Mouse (Mus musculus): ENCODE measurements at regions not wholly inside any gene's neighbourhood (a gene's known extent, or its start where the extent isn't known, plus 50 kb on each side); places are given as distances from the start of the nearest gene placed in this dataset.
A peak's percentile ranks its signal among the peaks of the same experiment; 100 is the strongest.

DNA sequence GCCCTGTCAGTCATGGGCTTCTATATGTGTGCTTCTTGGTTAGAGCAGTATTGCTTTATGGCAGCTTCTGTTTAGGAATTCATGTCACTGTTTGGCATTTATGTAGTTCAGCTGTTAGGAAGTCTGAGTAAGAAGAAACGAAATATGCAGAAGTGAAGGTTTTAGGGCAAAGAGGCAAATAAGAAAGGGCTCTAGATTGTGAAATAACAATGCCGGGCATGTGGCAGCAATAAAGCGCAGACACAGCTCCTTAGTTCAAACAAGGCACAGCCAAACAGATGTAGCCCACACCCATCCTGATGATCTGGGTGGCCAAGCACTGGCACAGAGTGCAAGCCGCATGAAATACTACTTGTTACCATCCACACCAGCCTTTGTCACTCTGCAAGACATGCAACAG, 175.3 kb upstream of the Mef2c start:
- no peak overlapping the region for H3K4me3 ChIP-seq (replicated peaks)
- H3K9me3 ChIP-seq = no peaks in the 10 kb centered on the region
- no peak for ATAC-seq
- no peaks in the 10 kb centered on the region for H3K27me3 ChIP-seq
- no peaks in the 10 kb centered on the region for H3K4me1 ChIP-seq (replicated peaks)
- no peak overlapping the region for H3K4me2 ChIP-seq (replicated peaks)
- H3K36me3 ChIP-seq = no peaks in the 10 kb centered on the region
- no peak overlapping the region for H3K27ac ChIP-seq
- no peak overlapping the region for H3K9ac ChIP-seq (replicated peaks)
- 63% methylated on average over 4 of the region's 4 CpGs for WGBS

DNA sequence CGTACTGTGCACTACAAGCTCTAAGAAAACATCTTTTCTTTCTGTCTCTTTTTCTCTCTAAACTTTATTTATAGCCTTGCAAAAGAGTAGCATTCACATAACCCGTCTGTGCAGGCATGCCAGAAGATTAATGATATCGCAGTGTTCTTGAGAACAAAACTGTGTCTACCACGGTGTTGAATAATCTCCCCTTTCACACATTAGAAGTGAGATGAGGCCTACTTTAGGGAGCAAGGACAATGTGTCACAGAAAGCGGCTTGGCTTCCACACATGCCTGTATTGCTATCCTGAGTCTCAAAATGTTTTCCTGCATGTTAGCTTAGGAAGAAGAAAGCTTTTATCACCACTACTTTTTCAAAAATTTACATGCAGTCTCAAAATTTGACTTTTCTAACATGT, 170.1 kb upstream of the Mef2c start:
- no peak overlapping the region for H3K4me2 ChIP-seq (replicated peaks)
- no peaks in the 10 kb centered on the region for H3K4me1 ChIP-seq (replicated peaks)
- no peaks in the 10 kb centered on the region for H3K36me3 ChIP-seq
- H3K4me3 ChIP-seq (replicated peaks) = no peak overlapping the region
- no peak overlapping the region for H3K27ac ChIP-seq
- no peaks in the 10 kb centered on the region for H3K9me3 ChIP-seq
- 45% methylated on average over 5 of the region's 5 CpGs for WGBS
- no peak overlapping the region for H3K9ac ChIP-seq (replicated peaks)
- no peak for ATAC-seq
- no peaks in the 10 kb centered on the region for H3K27me3 ChIP-seq

DNA sequence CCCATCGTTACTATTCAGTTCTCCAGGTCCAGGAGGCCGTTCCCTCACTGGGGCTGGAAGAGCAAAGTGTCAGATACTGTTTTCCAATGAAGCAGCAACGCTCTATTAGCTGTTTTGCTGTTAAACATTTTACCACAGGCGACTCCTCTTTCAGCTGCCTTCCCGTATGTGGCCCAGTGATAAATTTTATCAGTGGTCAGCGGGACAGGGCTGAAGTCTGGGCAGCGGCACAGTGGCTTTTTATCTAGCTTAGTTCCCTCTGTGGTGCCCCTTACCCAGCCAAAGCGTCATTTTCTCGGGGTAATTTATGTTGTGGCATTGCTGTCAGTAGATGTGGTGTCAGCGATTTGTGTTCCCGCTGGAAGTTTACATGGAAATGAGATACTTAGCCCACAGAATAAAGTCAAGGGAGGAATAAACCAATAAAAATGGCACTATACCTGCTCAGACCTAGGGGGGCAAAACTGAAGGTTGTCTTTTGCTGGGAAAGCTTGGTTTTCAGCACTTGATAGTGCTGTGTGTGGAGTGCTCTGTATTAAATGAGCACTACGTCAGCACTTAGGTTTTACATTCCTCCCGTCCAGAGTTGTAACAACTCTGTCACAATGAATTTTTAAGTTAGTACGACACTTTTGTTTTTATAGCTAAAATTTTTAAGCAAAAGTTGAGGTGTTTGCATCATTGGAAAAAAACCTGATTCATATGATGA, 159.1 kb upstream of the Mef2c start:
- no peak overlapping the region for H3K4me3 ChIP-seq (replicated peaks)
- no peak overlapping the region for H3K27ac ChIP-seq
- no peaks in the 10 kb centered on the region for H3K36me3 ChIP-seq
- ATAC-seq = no peak
- no peak overlapping the region for H3K9ac ChIP-seq (replicated peaks)
- H3K4me1 ChIP-seq (replicated peaks) = no peaks in the 10 kb centered on the region
- WGBS = 87% methylated on average over 14 of the region's 14 CpGs
- H3K9me3 ChIP-seq = no peaks in the 10 kb centered on the region
- no peak overlapping the region for H3K4me2 ChIP-seq (replicated peaks)
- no peaks in the 10 kb centered on the region for H3K27me3 ChIP-seq

DNA sequence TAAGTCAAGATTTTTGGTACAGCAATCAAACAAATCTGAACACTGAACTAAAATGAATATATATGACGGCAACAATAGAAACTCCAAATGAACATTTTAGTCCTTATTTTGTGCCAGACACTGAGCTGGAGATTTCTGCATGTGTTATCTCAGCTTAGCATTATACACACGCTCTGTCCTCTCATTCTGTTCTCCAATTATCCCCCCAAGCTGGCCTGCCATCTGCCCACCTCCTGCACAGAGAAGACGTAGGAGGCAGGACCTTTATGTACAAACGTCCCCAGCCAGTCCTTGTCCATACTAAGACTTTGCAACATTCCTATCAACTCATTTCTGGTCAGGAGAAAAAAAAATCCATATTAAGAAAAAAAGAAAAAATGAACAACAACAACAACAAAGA, 148.5 kb upstream of the Mef2c start:
- Histone ChIP-seq H3K27me3 (no peaks in the 10 kb centered on the region), H3K9ac (replicated peaks) (no peak overlapping the region), H3K9me3 (no peaks in the 10 kb centered on the region), H3K4me3 (replicated peaks) (no peak overlapping the region), H3K4me1 (replicated peaks) (no peaks in the 10 kb centered on the region), H3K27ac (no peak overlapping the region), H3K36me3 (no peaks in the 10 kb centered on the region), H3K4me2 (replicated peaks) (no peak overlapping the region)
- WGBS = 77% methylated on average over 4 of the region's 4 CpGs
- ATAC-seq = no peak

DNA sequence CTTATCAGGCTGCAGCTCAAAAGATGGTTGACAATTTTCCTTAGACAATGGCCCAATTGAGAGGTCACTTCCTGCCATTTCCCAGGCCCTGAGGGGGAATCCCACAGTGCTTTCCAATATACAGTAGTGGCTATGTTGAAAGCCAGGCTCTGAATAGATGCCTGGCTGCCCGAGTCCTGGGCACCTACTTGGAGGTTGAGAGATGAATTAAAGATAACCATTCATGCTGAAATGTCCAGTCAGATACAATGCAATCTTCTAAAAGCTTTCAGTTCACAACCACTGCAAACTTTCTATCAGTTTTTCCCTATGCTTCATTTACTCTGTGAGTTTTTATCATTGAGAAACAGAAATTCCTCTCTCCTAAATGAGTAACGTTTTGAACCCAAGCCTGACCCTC, 143.3 kb upstream of the Mef2c start:
- WGBS = 69% methylated on average over 2 of the region's 2 CpGs
- no peaks in the 10 kb centered on the region for H3K9me3 ChIP-seq
- H3K9ac ChIP-seq (replicated peaks) = no peak overlapping the region
- no peaks in the 10 kb centered on the region for H3K36me3 ChIP-seq
- no peak for ATAC-seq
- no peak overlapping the region for H3K4me3 ChIP-seq (replicated peaks)
- H3K27me3 ChIP-seq = no peaks in the 10 kb centered on the region
- no peak overlapping the region for H3K4me2 ChIP-seq (replicated peaks)
- H3K27ac ChIP-seq = no peak overlapping the region
- no peaks in the 10 kb centered on the region for H3K4me1 ChIP-seq (replicated peaks)

DNA sequence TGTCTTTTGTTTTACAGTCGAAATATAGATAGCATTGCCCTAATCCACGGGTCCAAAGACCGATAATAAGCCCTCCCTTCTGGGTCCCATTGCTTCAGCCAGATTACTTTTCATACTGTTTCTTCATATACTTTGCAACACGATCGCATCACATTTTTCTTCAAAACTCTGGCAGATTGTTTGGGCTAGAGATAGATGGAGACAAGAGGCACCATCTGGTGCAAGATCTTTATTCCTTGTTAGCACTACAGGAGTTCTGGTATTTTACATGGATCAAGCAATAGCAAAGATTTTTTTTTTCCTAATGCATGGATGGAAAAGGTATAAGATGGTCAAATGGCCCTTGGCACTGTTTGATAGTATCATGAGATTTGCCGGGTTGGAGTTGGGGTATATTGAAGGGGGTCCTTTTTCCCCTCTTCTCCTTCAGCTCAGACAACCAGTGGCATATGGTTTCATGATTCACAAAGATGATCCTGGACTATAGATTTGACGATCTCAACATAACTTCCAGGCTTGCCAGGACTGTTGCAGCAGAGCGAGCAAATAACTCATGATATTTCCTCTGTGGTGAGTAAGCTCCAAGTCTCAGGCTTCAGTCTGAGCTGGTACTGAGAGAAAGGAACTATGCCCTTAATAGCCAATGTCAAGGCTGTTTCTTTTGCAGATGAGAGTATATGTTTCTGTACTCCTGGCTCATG, 127.6 kb upstream of the Mef2c start:
- no peak for ATAC-seq
- H3K4me3 ChIP-seq (replicated peaks) = no peak overlapping the region
- no peak overlapping the region for H3K9ac ChIP-seq (replicated peaks)
- H3K27ac ChIP-seq = no peak overlapping the region
- H3K4me2 ChIP-seq (replicated peaks) = no peak overlapping the region
- H3K27me3 ChIP-seq = no peaks in the 10 kb centered on the region
- no peaks in the 10 kb centered on the region for H3K36me3 ChIP-seq
- H3K9me3 ChIP-seq = no peaks in the 10 kb centered on the region
- 94% methylated on average over 8 of the region's 8 CpGs for WGBS
- H3K4me1 ChIP-seq (replicated peaks) = 0 out of 2 replicates have a peak, but pooled peaks cover 3% of the 10 kb centered on the region

DNA sequence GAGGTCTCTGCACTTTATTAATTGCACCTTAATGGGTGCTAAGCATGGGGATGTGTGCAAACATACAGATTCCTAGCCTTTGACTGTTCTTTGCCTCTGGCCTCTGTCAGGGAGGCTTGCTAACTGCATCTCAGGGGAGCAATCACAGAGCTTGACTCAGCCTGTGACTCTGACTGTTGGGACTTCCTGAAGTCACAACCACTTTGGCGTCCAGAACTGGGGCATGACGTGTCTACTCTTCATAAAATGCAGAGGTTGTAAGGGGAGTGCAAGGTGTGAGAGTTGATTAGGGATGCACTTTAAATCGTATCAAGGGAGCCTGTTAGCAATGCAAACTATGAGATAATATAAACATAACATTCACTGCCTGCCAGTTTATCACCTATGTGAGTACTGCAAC, 125.2 kb upstream of the Mef2c start:
- H3K27me3 ChIP-seq = no peaks in the 10 kb centered on the region
- no peak overlapping the region for H3K27ac ChIP-seq
- no peak overlapping the region for H3K4me2 ChIP-seq (replicated peaks)
- no peaks in the 10 kb centered on the region for H3K9me3 ChIP-seq
- ATAC-seq = 0 out of 2 replicates have a peak, but pooled peaks have one; percentile 37
- WGBS = 65% methylated on average over 3 of the region's 3 CpGs
- no peaks in the 10 kb centered on the region for H3K36me3 ChIP-seq
- no peak overlapping the region for H3K9ac ChIP-seq (replicated peaks)
- H3K4me1 ChIP-seq (replicated peaks) = 0 out of 2 replicates have a peak, but pooled peaks cover 3% of the 10 kb centered on the region
- no peak overlapping the region for H3K4me3 ChIP-seq (replicated peaks)

DNA sequence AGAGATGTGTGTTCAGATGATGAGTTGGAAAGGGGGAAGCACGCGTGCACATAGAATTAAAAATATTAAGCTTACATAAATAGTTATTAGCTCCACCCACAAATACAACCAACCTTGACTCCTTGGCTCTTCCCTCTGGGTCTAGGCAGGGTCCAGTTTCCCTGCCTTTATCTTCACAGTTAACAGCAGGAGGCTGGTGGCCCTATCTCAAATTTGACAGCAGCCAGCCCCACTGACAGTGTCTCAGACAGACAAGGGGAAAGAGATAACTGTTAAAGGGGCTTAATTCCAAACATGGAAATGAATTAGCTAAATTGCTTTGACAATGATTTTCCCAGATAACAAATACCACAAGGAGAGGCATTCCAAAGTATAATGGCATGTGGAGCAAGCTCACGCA, 121.2 kb upstream of the Mef2c start:
- WGBS = 83% methylated on average over 3 of the region's 3 CpGs
- Histone ChIP-seq H3K4me2 (replicated peaks) (no peak overlapping the region), H3K27me3 (no peaks in the 10 kb centered on the region), H3K4me1 (replicated peaks) (0 out of 2 replicates have a peak, but pooled peaks cover 3% of the 10 kb centered on the region), H3K9me3 (no peaks in the 10 kb centered on the region), H3K27ac (no peak overlapping the region), H3K9ac (replicated peaks) (no peak overlapping the region), H3K4me3 (replicated peaks) (no peak overlapping the region), H3K36me3 (no peaks in the 10 kb centered on the region)
- ATAC-seq = no peak

DNA sequence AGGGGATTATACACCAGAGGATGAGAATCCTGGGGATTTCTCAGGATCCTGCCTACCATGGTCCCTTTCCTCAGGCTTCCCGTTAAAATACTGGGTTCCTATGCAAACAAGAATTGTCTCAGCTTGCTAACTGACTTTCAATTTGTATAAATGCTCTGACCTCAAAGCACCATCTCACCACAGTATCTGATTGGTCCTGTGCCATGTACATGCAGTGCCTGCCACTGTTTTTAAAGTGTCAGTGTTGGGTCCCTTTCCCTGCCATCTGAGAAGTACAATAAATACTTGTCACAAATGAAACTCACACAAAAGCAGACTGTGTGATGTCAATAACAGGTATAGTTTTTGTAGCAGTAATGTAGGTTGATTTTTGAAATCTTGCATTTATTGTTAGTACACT, 109.1 kb upstream of the Mef2c start:
- no peak overlapping the region for H3K4me2 ChIP-seq (replicated peaks)
- ATAC-seq = no peak
- H3K27ac ChIP-seq = no peak overlapping the region
- no peaks in the 10 kb centered on the region for H3K9me3 ChIP-seq
- no peak overlapping the region for H3K9ac ChIP-seq (replicated peaks)
- H3K27me3 ChIP-seq = no peaks in the 10 kb centered on the region
- H3K36me3 ChIP-seq = no peaks in the 10 kb centered on the region
- 28% methylated on average over 1 of the region's 1 CpGs for WGBS
- H3K4me1 ChIP-seq (replicated peaks) = no peaks in the 10 kb centered on the region
- H3K4me3 ChIP-seq (replicated peaks) = no peak overlapping the region

DNA sequence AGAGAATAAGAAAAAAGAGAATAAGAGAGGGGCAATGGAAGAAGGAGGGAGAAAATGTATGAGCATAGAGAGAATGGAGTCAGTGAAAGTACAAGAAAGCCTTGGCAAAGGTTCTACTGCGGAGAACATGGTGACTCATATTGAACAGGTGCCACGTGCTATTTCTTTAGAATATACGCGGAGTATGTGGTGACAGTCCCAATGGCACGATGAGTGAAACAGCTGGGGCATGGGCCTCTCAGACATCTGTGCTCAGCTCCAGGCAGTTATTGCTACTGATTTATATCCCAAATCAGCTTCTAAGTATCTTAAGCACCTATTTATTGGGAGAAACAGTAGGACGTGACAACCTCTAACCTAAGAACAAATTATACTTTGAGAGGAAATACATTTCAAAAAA, 104.5 kb upstream of the Mef2c start:
- H3K9ac ChIP-seq (replicated peaks) = no peak overlapping the region
- no peaks in the 10 kb centered on the region for H3K4me1 ChIP-seq (replicated peaks)
- H3K4me3 ChIP-seq (replicated peaks) = no peak overlapping the region
- no peak for ATAC-seq
- H3K27me3 ChIP-seq = no peaks in the 10 kb centered on the region
- no peaks in the 10 kb centered on the region for H3K9me3 ChIP-seq
- H3K27ac ChIP-seq = no peak overlapping the region
- no peaks in the 10 kb centered on the region for H3K36me3 ChIP-seq
- H3K4me2 ChIP-seq (replicated peaks) = no peak overlapping the region
- 94% methylated on average over 6 of the region's 6 CpGs for WGBS

DNA sequence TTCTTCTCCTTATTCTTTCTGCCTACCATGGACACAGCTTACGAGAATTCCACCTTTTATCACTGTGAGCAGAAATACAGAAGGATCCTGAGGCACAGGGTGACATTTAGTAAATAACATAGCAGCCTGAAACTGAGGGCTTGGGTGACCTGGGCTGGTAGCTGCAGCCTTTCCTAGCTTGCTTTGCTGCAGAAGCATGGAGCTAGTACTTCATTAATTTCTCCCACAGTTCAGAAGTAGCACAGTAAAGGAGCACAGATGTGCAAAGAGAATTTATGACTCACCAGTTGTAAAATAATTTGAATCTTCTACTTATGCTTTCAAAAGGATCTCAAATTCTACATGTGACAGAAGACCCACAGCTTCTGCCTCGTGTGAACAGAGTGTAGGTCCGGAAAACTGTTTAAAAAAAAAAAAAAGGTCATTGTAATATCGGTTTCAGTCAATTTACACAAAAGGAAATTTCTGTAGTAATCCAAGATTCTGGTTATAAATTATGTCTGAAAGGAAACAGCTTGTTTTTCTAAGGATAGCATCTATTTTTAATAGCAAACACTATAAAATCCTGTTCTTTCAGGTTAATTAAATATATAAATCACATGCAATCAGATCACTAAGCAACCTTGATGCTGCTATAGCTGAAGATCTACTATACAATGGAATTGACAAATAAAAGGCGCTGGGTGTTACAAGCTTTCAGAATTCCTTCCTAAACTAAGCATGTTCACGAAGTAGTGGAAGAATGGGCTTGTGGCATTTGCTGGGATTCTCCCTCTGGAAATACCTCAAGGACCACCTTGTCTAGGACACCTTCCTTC, 64.0 kb upstream of the Mef2c start:
- Histone ChIP-seq H3K9me3 (no peaks in the 10 kb centered on the region), H3K27ac (no peak overlapping the region), H3K9ac (replicated peaks) (no peak overlapping the region), H3K27me3 (no peaks in the 10 kb centered on the region), H3K36me3 (no peaks in the 10 kb centered on the region), H3K4me1 (replicated peaks) (no peaks in the 10 kb centered on the region), H3K4me3 (replicated peaks) (no peak overlapping the region), H3K4me2 (replicated peaks) (no peak overlapping the region)
- 80% methylated on average over 6 of the region's 6 CpGs for WGBS
- no peak for ATAC-seq

DNA sequence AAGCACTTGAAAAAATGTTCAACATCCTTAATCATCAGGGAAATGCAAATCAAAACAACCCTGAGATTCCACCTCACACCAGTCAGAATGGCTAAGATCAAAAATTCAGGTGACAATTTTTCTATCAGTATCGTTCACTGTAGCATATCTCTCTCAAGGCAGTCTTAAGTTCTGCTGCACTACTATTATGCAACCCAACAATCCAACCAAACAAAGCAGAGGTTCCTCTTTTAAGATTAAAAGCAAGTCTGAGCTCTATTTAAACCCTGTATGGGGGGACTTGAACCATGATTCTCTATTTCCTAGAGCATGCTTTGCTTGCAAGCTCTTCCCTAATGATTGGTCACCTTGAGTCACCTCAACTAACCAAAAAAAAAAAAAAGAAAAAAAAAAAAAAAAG, 59.6 kb upstream of the Mef2c start:
- Histone ChIP-seq H3K27me3 (no peaks in the 10 kb centered on the region), H3K4me2 (replicated peaks) (no peak overlapping the region), H3K27ac (no peak overlapping the region), H3K9me3 (no peaks in the 10 kb centered on the region), H3K9ac (replicated peaks) (no peak overlapping the region), H3K4me1 (replicated peaks) (no peaks in the 10 kb centered on the region), H3K4me3 (replicated peaks) (no peak overlapping the region), H3K36me3 (no peaks in the 10 kb centered on the region)
- no peak for ATAC-seq
- WGBS = 95% methylated on average over 1 of the region's 1 CpGs
